Mouse (Mus musculus) neutrophil, adult 5-6 weeks (primary cell): Measurements from ENCODE around the gene Cdk18. TPM values are rescaled to one million over a fixed set of nuclear protein-coding genes. Genes with fewer than 3 reads are reported as not detected.

Experiments
- ATAC-seq: fragments of 151-379, 151-347 bp; 2 replicates; pipeline ENCODE4 v1.8.0; 2017; ENCODE audit warnings: mild to moderate bottlenecking, moderate TSS enrichment; ENCODE audit not compliant: insufficient number of reproducible peaks, poor library complexity, low FRiP score, severe bottlenecking; ENCODE audit errors: extremely low read depth
- total RNA-seq: library from RNA; stranded (forward); fragments of 200-1000 nt; gene quantifications from 2 replicates; pipeline ENCODE4 v1.2.3, GENCODE M21; 2017

The Cdk18 gene
- total RNA-seq, 1 experiment from 2014 or later, result not detected

DNA sequence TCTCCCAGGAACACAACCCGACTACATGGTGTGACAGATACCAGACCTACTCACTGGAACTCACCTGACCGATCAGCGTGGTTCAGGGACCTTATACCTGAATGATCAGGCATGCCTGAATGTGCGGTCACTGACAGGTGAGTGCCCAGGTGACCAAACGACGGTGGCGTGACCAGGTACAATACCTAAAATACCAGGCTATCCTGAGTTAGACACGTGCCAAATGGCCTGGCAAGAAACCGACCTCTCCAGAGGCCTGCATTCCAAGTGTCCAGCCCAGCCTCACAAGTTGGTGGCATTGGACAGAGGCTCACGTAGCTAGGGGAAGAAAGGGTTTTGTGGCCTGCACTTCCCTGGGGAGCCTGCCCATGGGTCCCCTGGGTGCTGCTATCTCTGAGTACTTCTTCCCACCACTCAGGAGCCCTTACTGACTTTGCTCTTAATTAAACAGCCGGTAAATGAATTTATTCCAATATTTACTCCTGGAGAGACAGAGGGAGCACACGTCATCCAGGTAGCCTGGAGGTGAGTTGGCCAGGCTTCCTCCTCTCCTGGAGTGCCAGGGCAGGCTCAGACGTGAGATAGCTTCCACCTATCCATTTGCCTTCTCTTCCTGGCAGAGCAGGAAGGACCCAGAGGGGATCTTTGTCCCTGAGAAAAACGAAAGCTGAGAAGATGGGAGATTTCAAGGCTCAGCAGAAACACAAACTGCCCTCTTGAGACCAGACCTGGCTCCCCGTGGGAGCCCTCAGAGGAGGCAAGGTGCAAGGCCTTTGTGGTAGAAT is 11.5 kb upstream of the Cdk18 start:
- ATAC-seq, result no peak

DNA sequence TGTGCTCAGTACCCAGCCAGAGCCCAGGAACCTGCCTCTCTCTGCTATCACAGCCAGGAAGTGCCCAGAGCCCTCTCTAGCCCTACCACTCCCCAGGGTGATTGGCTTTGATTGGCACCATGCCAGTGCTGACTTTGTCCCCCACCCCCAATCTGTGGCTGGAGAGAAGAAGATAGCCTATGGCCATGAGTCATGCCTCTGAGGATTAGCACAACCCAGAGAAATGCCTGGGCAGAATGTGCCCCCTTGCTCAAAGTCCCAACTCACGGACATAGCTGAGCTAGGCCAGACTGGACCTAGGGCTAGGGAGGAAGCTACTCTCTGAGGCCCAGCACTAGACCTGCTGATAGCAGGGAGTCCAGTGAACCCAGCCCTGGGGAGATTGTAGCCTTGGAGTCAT is 10.7 kb upstream of the Cdk18 start:
- no peak for ATAC-seq

DNA sequence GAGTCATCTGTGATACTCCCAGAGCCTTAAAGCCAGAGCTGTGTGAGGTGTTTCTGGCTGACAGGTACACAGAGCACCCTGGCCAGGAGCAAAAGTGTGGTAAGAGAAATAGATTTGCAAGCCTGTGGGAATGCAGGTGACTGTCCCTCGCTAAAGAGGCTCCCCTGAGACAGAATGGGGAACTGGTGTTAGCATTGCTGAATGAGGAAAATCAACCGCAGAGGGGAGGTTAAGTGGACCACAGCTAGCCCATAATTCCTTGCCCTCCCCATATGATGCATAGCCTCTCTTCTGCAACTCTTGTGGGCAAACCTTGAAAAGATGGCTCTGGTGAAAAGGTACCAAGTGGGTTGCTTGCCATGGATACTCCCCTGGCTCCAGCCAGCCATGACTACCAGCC is 9.9 kb upstream of the Cdk18 start:
- ATAC-seq, result no peak

DNA sequence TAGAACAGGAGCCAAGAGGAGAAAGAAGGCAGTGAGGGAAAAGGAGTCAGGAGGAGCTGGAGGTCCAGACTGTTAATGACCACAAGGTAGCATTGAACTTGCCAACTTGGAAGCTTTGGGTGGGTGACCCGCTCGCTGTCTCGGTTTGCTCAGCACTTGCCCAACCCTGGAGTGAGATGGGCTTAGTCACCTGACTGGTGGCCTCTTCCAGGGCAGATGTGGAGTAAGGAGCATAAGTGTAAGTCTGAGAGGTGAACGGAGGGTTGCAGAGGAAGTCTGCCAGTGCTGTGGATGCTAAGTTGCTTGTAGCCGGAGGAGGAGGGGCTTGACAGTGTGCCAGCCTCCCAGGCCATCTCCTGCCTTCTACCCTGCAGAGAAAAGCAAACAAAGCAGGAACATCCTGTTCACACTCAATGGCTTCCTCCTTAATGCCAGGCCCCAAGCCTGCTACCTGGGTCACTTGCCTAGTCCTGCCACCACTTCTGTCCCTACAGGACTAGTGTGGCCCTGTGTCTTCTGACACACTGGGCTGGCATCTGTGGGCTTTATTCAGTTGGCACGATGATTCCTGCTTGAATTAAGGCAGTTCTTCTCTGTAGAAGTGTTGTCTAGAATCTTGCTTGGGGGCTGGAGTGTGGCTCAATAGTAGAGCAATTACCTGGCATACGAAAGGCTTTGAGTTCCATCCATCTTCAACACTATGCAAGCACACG is 6.6 kb upstream of the Cdk18 start:
- ATAC-seq, result no peak

DNA sequence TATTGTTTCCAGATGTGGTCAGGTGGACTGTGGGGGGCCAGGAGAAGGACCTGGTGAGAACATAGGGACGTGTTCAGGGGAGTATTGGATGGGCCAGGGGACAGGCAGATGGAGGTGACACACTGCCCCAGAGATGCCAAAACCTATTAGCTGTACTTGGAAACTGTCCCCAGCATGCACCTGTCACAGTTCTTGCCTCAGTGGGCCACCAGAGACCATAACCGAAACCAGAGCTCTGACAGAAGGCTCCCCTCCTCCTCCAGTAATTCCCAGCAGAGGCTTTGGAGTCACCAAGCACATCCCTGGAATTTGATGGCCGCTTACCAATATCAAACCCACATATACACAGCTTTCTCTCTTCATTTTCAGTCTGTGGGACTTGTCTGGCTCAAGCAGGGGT is 5.4 kb upstream of the Cdk18 start:
- no peak for ATAC-seq

DNA sequence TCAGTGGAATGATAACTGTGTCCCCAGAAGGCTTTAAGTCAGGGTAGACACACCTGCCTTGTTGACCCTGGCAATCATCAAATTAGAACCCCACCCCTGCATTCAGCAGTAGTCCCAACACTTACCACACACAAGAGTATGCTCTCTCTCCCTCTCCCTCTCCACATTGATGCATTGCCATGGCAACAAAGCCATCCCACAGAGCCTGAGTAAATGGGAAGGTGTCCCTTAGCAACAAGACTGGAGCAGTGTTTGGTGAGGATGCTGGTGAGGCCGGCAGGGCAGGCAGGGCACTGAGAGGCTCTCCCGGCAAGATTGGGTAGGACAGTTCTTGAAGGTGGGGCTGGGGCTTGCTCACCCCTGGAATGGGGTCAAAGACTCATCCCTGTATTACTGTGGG is 4.7 kb upstream of the Cdk18 start:
- ATAC-seq, result no peak

DNA sequence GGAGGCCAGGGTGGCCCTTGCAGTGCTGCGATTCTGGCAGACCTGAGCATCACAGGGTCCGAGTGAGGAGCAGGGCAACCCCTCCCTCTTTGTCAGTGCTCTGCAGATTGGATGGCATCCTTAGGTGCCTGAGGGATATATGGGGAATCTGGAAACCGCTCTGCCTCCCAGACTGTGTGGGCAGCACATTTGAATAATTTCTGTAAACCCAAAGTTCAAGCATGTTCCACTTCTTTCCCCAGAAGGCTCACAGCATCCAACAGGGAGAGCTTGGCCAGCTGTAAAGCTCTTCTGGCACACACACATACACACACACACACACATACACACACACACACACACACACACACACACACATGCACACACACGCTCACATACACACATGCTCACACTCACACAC is 4.2 kb upstream of the Cdk18 start:
- ATAC-seq, result no peak

DNA sequence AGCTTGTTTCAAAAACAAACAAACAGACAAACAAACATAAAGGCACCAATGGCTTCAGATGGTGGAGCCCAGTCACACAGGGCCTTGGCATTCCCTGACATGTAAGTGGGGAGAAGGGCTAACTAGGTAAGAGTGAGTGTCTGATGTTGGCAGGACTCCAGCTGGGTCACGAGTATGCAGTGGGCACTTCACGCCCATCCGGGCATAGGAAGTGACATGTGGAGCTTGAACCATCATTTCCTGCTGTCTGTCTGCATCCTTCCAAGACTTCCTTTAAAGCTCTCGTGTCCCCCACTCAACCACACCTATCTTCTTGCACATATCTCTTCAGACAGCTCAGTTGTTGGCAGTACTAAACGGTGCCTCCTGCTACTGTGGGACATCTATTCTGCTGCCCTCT is 3.6 kb upstream of the Cdk18 start:
- ATAC-seq, result no peak

DNA sequence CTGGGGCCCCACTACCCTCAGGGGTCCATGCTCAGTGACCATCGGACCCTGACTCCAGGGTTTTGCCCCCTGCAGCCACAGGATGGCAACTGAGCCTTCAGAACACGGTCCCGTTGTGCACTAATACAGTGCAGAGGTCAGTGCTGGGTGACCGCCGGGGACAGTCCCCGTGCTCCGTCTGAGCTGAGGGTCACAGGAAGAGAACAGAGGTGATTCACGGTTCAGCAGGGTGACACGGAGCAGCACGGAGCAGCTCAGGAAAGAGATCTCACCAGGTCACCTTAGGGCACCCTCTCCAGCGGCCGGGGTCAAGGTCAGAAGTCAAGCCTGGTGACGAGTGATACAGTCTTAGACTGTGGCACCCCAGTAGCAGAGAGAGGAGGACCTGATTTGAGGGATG is 2.3 kb upstream of the Cdk18 start:
- ATAC-seq, result no peak

DNA sequence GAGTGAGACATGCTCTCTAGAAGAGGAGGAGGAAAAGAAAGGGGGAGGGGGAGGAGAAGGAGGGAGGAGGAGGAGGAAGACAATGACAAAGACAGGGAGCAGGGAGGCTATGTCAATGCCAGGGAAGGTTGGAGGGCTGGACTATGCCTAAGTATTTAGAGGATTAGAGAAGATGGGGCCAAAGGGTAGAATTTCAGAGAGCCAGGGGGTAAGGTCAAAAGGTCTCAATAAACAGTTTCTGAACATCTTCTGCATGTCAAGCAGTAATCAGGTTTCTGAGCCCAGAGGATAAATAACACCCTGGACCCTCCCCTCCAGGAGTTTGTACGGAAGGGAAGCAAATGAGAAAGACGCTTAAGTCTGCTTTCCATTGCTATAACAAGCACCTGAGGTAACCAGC is 1.7 kb upstream of the Cdk18 start:
- ATAC-seq, result no peak

DNA sequence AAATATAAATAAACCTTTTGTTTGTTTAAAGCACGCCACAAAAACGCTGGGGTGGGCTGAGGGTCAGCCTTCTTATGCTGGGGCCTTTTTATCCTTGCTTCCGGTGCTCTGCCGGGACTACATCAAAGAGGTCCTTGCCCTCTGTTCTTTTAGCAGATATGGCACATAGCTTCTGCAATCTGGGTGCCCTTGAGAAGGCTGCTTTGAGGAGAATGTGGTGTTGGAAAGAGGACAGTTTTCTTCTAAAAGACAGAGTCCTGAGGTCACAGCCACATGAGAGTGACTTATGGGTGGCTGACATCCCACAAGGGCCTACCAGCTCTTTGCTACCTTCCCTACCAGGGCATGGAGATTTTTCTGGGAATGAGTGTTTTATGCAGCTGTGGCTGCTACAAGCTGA is 1.1 kb upstream of the Cdk18 start:
- ATAC-seq, result no peak

DNA sequence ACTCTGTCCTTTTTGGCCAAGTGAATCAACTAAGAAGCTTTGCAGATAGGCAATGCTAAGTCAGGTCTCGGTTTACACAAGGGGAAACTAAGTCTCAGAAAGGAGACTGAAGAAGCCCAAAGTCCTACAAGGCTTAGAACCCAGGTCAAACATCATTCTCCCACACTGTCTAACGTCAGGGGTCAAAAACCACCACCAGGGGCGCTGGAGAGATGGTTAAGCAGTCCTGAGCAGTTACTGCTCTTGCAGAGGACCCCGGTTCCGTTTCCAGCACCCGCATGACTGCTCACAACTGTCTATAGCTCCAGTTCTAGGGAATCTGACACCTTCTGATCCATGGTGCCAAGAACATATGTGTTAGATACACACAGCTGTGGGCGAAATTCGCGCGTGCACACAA is 687 bp upstream of the Cdk18 start:
- ATAC-seq, result no peak

DNA sequence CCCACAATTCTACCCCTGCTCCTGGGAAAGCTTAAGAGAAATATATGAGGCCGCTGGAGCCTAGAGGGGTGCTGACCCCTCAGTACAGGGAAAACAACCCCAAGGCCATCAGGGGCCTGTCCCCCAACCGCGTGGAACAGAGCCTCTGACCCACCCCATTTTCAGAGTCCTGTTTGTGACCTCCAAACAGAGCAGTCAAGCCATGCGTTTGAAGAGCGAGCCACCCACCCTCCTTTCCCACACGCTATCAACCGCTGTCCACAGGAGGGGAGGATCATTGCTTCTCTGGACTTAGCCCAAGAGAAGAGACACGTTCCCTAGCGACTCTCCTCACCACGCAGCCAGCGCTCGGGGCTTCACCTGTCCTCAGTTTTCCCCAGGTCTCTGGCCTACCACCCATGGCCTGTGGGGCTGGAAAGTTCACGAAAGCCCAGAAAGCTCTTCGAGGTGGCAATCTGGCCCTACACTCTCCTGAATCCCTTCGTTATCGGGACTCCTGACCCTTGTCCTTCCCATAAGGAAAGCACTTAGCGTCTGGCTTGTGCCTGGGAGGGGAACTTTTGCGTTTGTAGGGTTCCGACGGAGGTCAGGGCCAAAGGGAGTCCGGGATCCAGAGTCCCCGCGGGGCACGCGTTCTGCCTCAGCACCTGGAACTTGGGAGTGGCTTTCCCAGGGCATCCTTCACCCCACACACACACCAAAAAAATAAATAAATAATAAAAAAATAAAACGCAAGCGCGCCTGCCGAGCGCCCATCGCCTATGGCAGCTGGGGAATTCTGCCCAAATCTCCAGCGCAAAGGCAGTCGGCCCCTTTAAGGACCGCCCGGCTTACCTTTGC is 688 bp downstream of the Cdk18 start:
- no peak for ATAC-seq

DNA sequence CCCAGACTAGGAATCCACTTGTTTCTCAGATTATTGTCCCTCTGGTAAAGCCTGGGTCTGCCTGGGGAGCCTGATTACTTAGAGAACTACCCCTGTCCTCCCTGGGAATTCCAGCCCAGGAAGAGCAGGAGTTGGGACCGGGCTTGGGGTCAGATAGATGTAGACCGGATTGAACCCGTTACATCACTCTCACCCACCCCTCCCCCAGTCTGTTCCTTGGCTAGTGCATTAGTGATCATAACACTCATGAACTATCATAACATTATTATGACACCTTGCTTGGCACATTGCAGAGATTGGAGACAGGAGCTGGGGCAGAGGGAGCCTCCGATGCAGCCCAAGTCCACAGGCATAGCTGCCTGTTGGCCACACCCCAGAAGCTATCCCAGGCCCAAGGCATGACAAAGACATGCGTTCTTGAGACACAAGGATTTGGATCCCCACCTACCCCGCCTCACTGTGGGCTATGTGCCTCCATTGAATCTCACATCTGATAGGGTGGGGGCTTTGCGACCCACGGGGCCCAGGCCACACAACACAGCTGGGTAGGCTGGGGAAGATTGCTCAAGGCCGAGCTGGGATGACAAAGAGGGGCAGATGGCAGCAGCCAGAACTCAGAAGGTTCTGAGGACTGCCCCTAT is 1.4 kb downstream of the Cdk18 start:
- ATAC-seq, result no peak

DNA sequence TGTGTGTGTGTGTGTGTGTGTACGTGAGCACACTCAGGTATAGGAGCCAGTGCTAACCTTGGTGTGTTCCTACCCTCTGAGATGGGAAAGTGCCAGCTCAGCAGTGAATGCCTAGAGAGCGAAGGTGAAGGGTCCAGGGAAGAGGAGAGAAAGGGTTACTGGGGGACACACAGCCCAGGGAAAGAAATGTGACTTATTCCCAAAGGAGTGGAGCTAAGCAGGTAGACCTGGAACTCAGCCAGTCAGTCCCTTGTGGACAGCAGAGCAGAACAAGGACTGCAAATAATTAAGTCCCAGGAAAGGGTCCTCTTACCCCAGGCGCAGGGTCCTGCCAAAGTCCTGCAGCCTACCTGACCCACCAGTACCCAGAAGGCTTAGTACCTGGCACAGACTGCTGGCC is 2.6 kb downstream of the Cdk18 start:
- no peak for ATAC-seq

DNA sequence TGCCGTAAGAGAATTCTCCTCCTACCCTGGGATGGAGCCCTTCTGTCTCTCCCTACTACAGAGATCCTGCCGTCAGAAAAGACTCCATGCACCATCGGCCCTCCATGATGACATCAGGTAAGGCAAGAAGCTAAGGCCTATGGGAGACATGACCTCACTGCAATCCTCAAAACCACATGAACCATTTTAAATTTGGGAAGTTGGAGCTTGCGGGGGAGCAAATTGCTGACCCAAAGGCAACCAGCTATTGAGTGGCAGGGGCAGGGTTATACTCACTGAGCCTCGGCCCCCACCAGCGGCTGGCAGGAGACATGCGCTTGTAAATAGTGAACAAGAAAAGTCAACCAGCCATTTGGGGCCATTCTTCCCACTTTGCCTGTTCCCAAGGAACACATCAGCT is 3.9 kb downstream of the Cdk18 start:
- ATAC-seq, result no peak

DNA sequence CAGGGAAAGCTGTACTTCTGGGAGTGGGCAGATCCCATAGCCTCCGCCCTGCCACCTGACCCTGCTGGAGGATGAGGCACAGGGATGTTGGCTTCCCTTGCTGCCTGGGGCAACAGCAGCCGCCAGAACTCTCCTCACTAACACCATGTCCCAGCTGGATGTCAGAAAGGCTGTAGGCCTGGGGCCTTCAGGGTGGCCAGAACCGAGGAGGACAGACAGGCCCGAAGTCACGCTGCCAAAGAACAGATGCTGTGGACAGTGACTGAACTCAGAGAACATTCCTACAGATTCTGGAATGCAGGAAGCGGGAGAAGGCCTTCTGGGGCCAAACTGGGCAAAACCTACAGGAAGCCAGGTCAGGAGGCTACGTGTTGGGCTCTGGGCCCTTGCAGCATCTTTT is 11.2 kb downstream of the Cdk18 start:
- ATAC-seq, result no peak

DNA sequence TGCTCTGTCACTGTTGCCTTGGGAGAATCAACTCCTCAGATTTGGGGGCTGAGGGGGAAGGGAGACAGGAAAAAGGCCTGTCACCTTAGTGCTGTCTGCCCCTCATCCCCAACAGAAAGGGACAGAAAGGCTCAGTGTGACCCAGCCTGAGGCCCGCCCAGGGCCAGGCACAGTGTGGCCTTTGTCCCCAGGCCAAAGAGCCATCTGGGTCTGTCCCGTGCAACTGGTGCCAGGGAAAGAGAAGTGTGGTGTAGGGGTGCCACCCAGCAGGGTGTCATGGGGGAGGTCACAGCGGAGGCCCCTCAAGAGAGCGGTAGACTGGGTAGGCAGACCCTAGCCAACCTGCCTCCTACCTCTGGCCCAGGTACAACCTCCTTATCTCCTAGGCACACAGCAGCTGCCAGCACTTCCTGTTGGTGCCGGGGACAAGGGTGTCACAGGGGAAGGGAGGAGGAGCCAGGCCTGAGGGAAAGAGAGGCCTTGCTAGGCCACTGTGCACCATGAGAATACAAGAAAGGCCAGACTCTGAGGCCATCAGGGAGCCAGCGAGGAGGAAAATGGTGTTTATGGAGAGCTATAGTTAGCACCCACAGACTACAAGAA is 13.6 kb downstream of the Cdk18 start:
- ATAC-seq, result no peak

DNA sequence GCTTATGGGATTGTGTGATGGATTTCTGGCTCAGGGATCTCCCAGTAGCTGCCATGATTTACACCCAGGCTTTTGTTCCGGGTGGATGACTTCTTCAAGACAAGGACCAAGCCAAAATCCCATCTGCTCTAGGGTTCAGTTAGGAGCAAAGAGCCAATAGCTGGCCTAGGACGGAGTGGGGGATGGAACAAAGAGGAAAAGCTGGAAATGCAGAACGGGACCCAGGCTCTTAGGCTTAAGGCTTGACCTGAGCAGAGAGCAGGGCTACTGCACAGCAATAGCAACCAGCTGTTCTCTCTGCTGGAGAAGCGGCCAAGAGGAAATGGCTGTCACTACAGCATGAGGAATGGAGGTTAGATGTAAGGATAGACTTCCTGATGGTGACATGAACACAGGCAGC is 14.2 kb downstream of the Cdk18 start:
- ATAC-seq, result no peak
